Mouse (Mus musculus) right cerebral cortex, postnatal 10 days (tissue): ENCODE results near the gene Unc13d.
"Not testable (repeated sequence)": the region's sequence is repeated elsewhere in the genome, so short reads cannot be mapped to it uniquely, and the experiment has no call there.

Source experiments
- DNase-seq, 2 experiments: peaks; one replicate each; pipeline ENCODE4 v3.0.0; 2021; ENCODE audit warnings: low spot score in 2 of 2

Gene Unc13d

GRCm38 (mm10) chr11:116021328-116022220 is 56.2 kb downstream of the Unc13d start:
- no peak for DNase-seq

- peak in 1 of 2 experiments; percentile 31 for DNase-seq
Measured at GRCm38 (mm10) chr11:116020519-116020922, 57.2 kb downstream of the Unc13d start.

GRCm38 (mm10) chr11:116019976-116020411 is 57.8 kb downstream of the Unc13d start:
- DNase-seq = peak in 1 of 2 experiments; percentile 34

GRCm38 (mm10) chr11:116019360-116019791 is 58.4 kb downstream of the Unc13d start:
- DNase-seq = no peak

GRCm38 (mm10) chr11:116018867-116019266 is 58.9 kb downstream of the Unc13d start:
- DNase-seq = not testable (repeated sequence)

GRCm38 (mm10) chr11:116018106-116018505 is 59.7 kb downstream of the Unc13d start:
- DNase-seq = peak in 1 of 2 experiments; percentile 44

GRCm38 (mm10) chr11:116014821-116015220 is 62.9 kb downstream of the Unc13d start:
- no peak for DNase-seq

GRCm38 (mm10) chr11:116012262-116012947 is 65.4 kb downstream of the Unc13d start, which contains the start of gene Galk1:
TSS of gene Galk1 (minus strand) at chr11:116012719.
- DNase-seq = peak; percentile 87 to 88
